Mouse (Mus musculus): ENCODE results near the gene Syne4. TPM values are rescaled to one million over a fixed set of nuclear protein-coding genes. Genes with fewer than 3 reads are reported as not detected.

Gene Syne4
- polyA plus RNA-seq (2014; fragmentation: Nextera tagmentation; extraction: Ambion mirVana): 43.5 and 72.9 TPM in 2 replicates

- H3K36me3 ChIP-seq (ENCODE audit: control insufficient read depth, insufficient read depth, low read length): peaks cover 6% of the 10 kb centered on the region; the same call in 1 of the 2 replicates
- H3K4me3 ChIP-seq (ENCODE audit: low read length): peak within 1 kb of the TSS; percentile 43
- peak within 1 kb of the TSS; percentile 71; the same call in 1 of the 2 replicates for H3K27ac ChIP-seq (ENCODE audit: low read depth, low read length)
- peak within 1 kb of the TSS; percentile 58 for H3K9ac ChIP-seq (ENCODE audit: low read depth, low read length)
- 0% methylated on average over 9 of the region's 9 CpGs for WGBS
- H3K4me2 ChIP-seq (replicated peaks; ENCODE audit: low read depth, low read length): peak within 1 kb of the TSS; percentile 51
- peaks cover 9% of the 10 kb centered on the region; the same call in 1 of the 2 replicates for H3K4me1 ChIP-seq (ENCODE audit: control insufficient read depth, insufficient read depth, low read length)
- H3K27me3 ChIP-seq (ENCODE audit: control insufficient read depth, insufficient read depth, low read length): no peaks in the 10 kb centered on the region
- ATAC-seq (ENCODE audit: low FRiP score, low TSS enrichment): peak; percentile 83
- no peaks in the 10 kb centered on the region for H3K9me3 ChIP-seq (ENCODE audit: control insufficient read depth, low read length)
Measured at GRCm38 (mm10) chr7:30314721-30315155, at the start of gene Syne4. Gene Syne4, plus strand, starts transcription at chr7:30314807.

- H3K4me2 ChIP-seq (replicated peaks; ENCODE audit: low read depth, low read length): no peak overlapping the region
- peaks cover 13% of the 10 kb centered on the region; the same call in 1 of the 2 replicates for H3K36me3 ChIP-seq (ENCODE audit: control insufficient read depth, insufficient read depth, low read length)
- 73% methylated on average over 2 of the region's 2 CpGs for WGBS
- no peaks in the 10 kb centered on the region for H3K27me3 ChIP-seq (ENCODE audit: control insufficient read depth, insufficient read depth, low read length)
- no peak overlapping the region for H3K9ac ChIP-seq (ENCODE audit: low read depth, low read length)
- no peaks in the 10 kb centered on the region for H3K4me1 ChIP-seq (ENCODE audit: control insufficient read depth, insufficient read depth, low read length)
- no peaks in the 10 kb centered on the region for H3K9me3 ChIP-seq (ENCODE audit: control insufficient read depth, low read length)
- no peak for ATAC-seq (ENCODE audit: low FRiP score, low TSS enrichment)
- H3K27ac ChIP-seq (ENCODE audit: low read depth, low read length): no peak overlapping the region
- H3K4me3 ChIP-seq (ENCODE audit: low read length): no peak overlapping the region
Measured at GRCm38 (mm10) chr7:30265041-30265440, 49.6 kb upstream of the Syne4 start.

GRCm38 (mm10) chr7:30265531-30265930 is 49.1 kb upstream of the Syne4 start:
- WGBS: over 99% methylated on average over 5 of the region's 5 CpGs
- ATAC-seq (ENCODE audit: low FRiP score, low TSS enrichment): no peak
- H3K4me1 ChIP-seq (ENCODE audit: control insufficient read depth, insufficient read depth, low read length): no peaks in the 10 kb centered on the region
- H3K9ac ChIP-seq (ENCODE audit: low read depth, low read length): no peak overlapping the region
- no peak overlapping the region for H3K4me3 ChIP-seq (ENCODE audit: low read length)
- no peaks in the 10 kb centered on the region for H3K27me3 ChIP-seq (ENCODE audit: control insufficient read depth, insufficient read depth, low read length)
- H3K36me3 ChIP-seq (ENCODE audit: control insufficient read depth, insufficient read depth, low read length): peaks cover 15% of the 10 kb centered on the region; the same call in 1 of the 2 replicates
- no peak overlapping the region for H3K27ac ChIP-seq (ENCODE audit: low read depth, low read length)
- H3K4me2 ChIP-seq (replicated peaks; ENCODE audit: low read depth, low read length): no peak overlapping the region
- no peaks in the 10 kb centered on the region for H3K9me3 ChIP-seq (ENCODE audit: control insufficient read depth, low read length)

GRCm38 (mm10) chr7:30265935-30266334 is 48.7 kb upstream of the Syne4 start:
- Histone ChIP-seq H3K9ac (ENCODE audit: low read depth, low read length) (no peak overlapping the region), H3K4me3 (ENCODE audit: low read length) (no peak overlapping the region), H3K27ac (ENCODE audit: low read depth, low read length) (no peak overlapping the region), H3K4me1 (ENCODE audit: control insufficient read depth, insufficient read depth, low read length) (no peaks in the 10 kb centered on the region), H3K4me2 (replicated peaks; ENCODE audit: low read depth, low read length) (no peak overlapping the region), H3K27me3 (ENCODE audit: control insufficient read depth, insufficient read depth, low read length) (no peaks in the 10 kb centered on the region), H3K9me3 (ENCODE audit: control insufficient read depth, low read length) (no peaks in the 10 kb centered on the region), H3K36me3 (ENCODE audit: control insufficient read depth, insufficient read depth, low read length) (peaks cover 14% of the 10 kb centered on the region; the same call in 1 of the 2 replicates)
- WGBS: 91% methylated on average over 7 of the region's 7 CpGs
- no peak for ATAC-seq (ENCODE audit: low FRiP score, low TSS enrichment)

DNA sequence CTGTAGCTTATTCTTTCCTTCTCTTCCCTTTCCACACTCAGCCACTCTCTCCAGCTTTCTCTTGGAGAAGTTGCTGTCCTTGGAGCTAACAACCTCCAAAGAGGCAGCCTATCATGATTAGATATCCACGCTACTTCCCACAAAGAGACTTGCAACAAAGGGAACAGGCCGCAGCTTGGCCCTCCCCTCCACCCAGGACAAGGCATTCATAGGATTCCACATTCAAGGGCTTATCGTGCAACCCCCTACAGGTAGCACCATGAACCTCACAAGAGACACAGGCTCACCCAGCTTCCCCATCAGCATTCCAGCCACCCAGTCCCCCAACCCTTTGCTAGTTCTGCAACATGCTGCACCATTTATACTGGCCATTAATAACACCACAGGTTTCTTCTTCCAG is 47.8 kb upstream of the Syne4 start:
- no peak overlapping the region for H3K27ac ChIP-seq (ENCODE audit: low read depth, low read length)
- no peaks in the 10 kb centered on the region for H3K27me3 ChIP-seq (ENCODE audit: control insufficient read depth, insufficient read depth, low read length)
- 86% methylated on average over 3 of the region's 3 CpGs for WGBS
- H3K4me2 ChIP-seq (replicated peaks; ENCODE audit: low read depth, low read length): no peak overlapping the region
- no peaks in the 10 kb centered on the region for H3K4me1 ChIP-seq (ENCODE audit: control insufficient read depth, insufficient read depth, low read length)
- peaks cover 9% of the 10 kb centered on the region; the same call in 1 of the 2 replicates for H3K36me3 ChIP-seq (ENCODE audit: control insufficient read depth, insufficient read depth, low read length)
- H3K9me3 ChIP-seq (ENCODE audit: control insufficient read depth, low read length): no peaks in the 10 kb centered on the region
- ATAC-seq (ENCODE audit: low FRiP score, low TSS enrichment): no peak
- no peak overlapping the region for H3K4me3 ChIP-seq (ENCODE audit: low read length)
- no peak overlapping the region for H3K9ac ChIP-seq (ENCODE audit: low read depth, low read length)

DNA sequence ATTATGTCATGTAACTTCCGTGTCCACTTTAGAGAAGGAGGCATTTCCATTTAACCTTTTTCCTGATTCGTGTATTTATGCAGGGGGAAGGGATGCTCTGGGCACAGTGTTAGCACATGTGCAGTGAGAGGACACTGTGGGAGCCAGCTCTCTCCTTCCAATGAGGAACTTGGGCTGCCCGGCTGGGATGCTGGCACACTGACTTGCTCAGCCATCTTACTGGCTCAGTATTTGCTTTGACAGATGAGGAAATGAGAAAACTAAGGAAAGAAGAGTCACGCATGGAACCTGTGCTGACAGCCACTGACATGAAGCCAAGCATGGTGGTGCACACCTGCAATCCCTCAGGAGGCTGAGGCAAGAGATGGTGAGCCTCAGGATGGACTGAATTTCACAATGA is 45.0 kb upstream of the Syne4 start:
- Histone ChIP-seq H3K4me1 (ENCODE audit: control insufficient read depth, insufficient read depth, low read length) (no peaks in the 10 kb centered on the region), H3K9ac (ENCODE audit: low read depth, low read length) (no peak overlapping the region), H3K27ac (ENCODE audit: low read depth, low read length) (no peak overlapping the region), H3K4me3 (ENCODE audit: low read length) (no peak overlapping the region), H3K27me3 (ENCODE audit: control insufficient read depth, insufficient read depth, low read length) (no peaks in the 10 kb centered on the region), H3K4me2 (replicated peaks; ENCODE audit: low read depth, low read length) (no peak overlapping the region), H3K36me3 (ENCODE audit: control insufficient read depth, insufficient read depth, low read length) (peaks cover 4% of the 10 kb centered on the region; the same call in 1 of the 2 replicates), H3K9me3 (ENCODE audit: control insufficient read depth, low read length) (no peaks in the 10 kb centered on the region)
- no peak for ATAC-seq (ENCODE audit: low FRiP score, low TSS enrichment)
- WGBS: 92% methylated on average over 4 of the region's 4 CpGs

DNA sequence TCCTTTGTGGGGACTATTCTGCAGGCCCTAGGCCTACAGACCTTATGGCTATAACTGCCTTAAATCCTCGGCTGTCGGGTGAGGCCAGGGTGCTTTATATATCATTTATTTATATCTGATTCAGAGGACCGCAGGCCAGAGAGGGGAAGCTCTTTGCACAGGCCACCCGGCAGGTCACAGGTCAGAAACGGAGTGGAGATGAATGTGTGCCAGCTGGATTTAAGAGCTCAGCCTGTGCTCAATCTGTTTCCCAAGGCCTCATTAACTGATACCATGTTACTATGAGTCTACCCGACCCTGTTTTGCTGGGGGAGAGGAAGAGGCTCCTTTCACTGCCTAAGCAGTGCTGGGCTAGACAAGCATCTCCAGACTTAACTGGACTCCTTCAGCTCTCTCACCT is 40.2 kb upstream of the Syne4 start:
- Histone ChIP-seq H3K9ac (ENCODE audit: low read depth, low read length) (no peak overlapping the region), H3K9me3 (ENCODE audit: control insufficient read depth, low read length) (no peaks in the 10 kb centered on the region), H3K36me3 (ENCODE audit: control insufficient read depth, insufficient read depth, low read length) (peaks cover 4% of the 10 kb centered on the region; the same call in 1 of the 2 replicates), H3K27me3 (ENCODE audit: control insufficient read depth, insufficient read depth, low read length) (no peaks in the 10 kb centered on the region), H3K4me1 (ENCODE audit: control insufficient read depth, insufficient read depth, low read length) (no peaks in the 10 kb centered on the region; the same call in 1 of the 2 replicates), H3K27ac (ENCODE audit: low read depth, low read length) (no peak overlapping the region), H3K4me2 (replicated peaks; ENCODE audit: low read depth, low read length) (no peak overlapping the region), H3K4me3 (ENCODE audit: low read length) (no peak overlapping the region)
- 52% methylated on average over 6 of the region's 6 CpGs for WGBS
- no peak for ATAC-seq (ENCODE audit: low FRiP score, low TSS enrichment)

GRCm38 (mm10) chr7:30278911-30279310 is 35.7 kb upstream of the Syne4 start:
- Histone ChIP-seq H3K27ac (ENCODE audit: low read depth, low read length) (no peak overlapping the region), H3K9me3 (ENCODE audit: control insufficient read depth, low read length) (no peaks in the 10 kb centered on the region), H3K4me1 (ENCODE audit: control insufficient read depth, insufficient read depth, low read length) (no peaks in the 10 kb centered on the region; the same call in 1 of the 2 replicates), H3K4me2 (replicated peaks; ENCODE audit: low read depth, low read length) (peak overlapping the region; percentile 50), H3K27me3 (ENCODE audit: control insufficient read depth, insufficient read depth, low read length) (no peaks in the 10 kb centered on the region), H3K36me3 (ENCODE audit: control insufficient read depth, insufficient read depth, low read length) (no peaks in the 10 kb centered on the region), H3K9ac (ENCODE audit: low read depth, low read length) (peak overlapping the region; percentile 44; the same call in 1 of the 2 replicates), H3K4me3 (ENCODE audit: low read length) (peak overlapping the region; percentile 65; the same call in 1 of the 2 replicates)
- no peak for ATAC-seq (ENCODE audit: low FRiP score, low TSS enrichment)
- WGBS: 53% methylated on average over 2 of the region's 2 CpGs

- ATAC-seq (ENCODE audit: low FRiP score, low TSS enrichment): peak; percentile 36; the same call in 1 of the 2 replicates
- Histone ChIP-seq H3K36me3 (ENCODE audit: control insufficient read depth, insufficient read depth, low read length) (no peaks in the 10 kb centered on the region), H3K9ac (ENCODE audit: low read depth, low read length) (peak overlapping the region; percentile 44; the same call in 1 of the 2 replicates), H3K27ac (ENCODE audit: low read depth, low read length) (no peak overlapping the region), H3K4me3 (ENCODE audit: low read length) (peak overlapping the region; percentile 65), H3K4me2 (replicated peaks; ENCODE audit: low read depth, low read length) (peak overlapping the region; percentile 50), H3K27me3 (ENCODE audit: control insufficient read depth, insufficient read depth, low read length) (no peaks in the 10 kb centered on the region), H3K4me1 (ENCODE audit: control insufficient read depth, insufficient read depth, low read length) (no peaks in the 10 kb centered on the region; the same call in 1 of the 2 replicates), H3K9me3 (ENCODE audit: control insufficient read depth, low read length) (no peaks in the 10 kb centered on the region)
- WGBS: under 1% methylated on average over 6 of the region's 6 CpGs
Measured at GRCm38 (mm10) chr7:30279536-30279935, 35.1 kb upstream of the Syne4 start.

Measured in kidney, embryonic 14.5 days (tissue).